Mouse (Mus musculus) brain, embryonic 14.5 days (tissue): ENCODE results near the gene Ugt1a6a.
"Not testable (repeated sequence)": the region's sequence is repeated elsewhere in the genome, so short reads cannot be mapped to it uniquely, and the experiment has no call there.

Experiments
- CTCF ChIP-seq: fragments of 200-500 bp; IDR thresholded peaks from 2 replicates; pipeline ENCODE4 v1.5.1; 2012; ENCODE audit warnings: inconsistent platforms, mild to moderate bottlenecking, moderate library complexity, borderline replicate concordance; ENCODE audit not compliant: insufficient read depth, insufficient read length; ENCODE audit errors: extremely low read depth
- POLR2A ChIP-seq: fragments of 200-500 bp; IDR thresholded peaks from 2 replicates; pipeline ENCODE4 v1.6.1; 2012; ENCODE audit warnings: mild to moderate bottlenecking, inconsistent platforms, borderline replicate concordance; ENCODE audit not compliant: poor library complexity, insufficient read depth, insufficient read length, severe bottlenecking; ENCODE audit errors: extremely low read depth

DNA sequence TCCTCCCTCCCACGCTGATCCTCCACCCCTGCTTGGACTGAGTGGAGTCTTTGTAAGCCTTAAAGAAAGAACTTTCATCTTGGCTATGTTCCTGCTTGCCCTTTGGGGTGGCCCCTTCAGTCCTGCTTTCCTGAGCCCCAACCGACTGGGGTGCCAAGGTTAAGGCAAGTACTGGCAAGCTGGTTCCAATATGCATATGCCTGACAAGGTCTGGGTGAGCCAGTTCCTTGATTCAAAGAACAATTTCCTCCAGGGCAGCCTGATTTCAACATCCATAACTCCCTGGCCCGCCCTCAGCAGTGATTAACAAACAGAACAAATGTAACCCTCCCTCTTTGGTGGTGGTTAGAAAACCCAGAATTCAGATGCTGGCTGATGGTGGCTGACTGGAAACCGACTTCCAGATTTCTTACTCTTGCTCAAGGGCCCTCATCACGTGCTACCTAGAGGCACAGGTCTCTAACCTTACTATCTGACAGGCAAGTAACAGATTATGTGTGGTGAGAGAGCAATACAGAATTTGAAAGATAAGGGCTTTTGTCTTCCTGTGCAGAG, at the start of gene Ugt1a6a:
- not testable (repeated sequence) for TF ChIP-seq CTCF, POLR2A
